Mouse (Mus musculus) bone marrow macrophage, adult 2 months (primary cell): ENCODE measurements around the gene Acox1.

Experiments
- CTCF ChIP-seq: IDR thresholded peaks from 2 replicates; pipeline ENCODE4 v1.5.1; 2012; ENCODE audit warnings: low read depth, mild to moderate bottlenecking, low read length, moderate library complexity
- POLR2A ChIP-seq: IDR thresholded peaks from 2 replicates; pipeline ENCODE4 v1.6.1; 2012; ENCODE audit warnings: mild to moderate bottlenecking, low read depth, low read length, borderline replicate concordance

DNA sequence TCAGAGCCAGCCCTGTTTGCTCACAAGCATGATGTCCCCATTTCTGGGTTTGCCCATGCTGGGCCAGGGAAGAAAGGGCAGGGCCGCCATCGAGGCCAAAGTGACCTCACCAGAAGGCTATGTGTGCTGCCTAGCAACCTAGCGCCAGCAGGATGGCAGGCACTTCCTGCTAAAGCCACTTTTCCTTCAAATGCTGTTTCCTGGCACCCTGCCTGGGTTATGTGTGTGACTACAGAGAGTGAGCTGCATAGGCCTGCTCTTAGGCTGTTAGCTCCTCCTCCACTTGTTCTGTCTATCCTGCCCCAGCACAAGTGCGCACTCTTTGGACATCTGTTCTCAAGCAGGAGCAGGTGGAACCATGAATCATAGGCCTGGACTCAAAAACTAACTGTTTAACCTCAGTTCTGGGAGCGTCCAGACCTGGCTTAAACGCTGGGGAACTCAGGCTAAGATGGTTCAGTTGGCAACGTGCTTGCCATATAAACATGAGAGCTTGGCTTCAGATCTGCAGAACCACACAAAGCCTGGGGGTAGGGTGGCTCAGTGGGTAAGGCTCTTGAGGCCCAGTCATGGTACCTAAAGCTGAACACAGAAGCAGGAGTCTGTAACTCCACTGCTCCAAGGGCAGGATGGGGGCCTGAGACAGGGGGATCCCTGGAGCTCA is 20.0 kb upstream of the Acox1 start:
- TF ChIP-seq CTCF (no peak), POLR2A (no peak)
